Mouse (Mus musculus): ENCODE results near the gene Slc16a8. TPM values are rescaled to one million over a fixed set of nuclear protein-coding genes. Genes with fewer than 3 reads are reported as not detected.

Gene Slc16a8
- total RNA-seq, 2 experiments from 2014 or later = 0.19 to 0.29 TPM

DNA sequence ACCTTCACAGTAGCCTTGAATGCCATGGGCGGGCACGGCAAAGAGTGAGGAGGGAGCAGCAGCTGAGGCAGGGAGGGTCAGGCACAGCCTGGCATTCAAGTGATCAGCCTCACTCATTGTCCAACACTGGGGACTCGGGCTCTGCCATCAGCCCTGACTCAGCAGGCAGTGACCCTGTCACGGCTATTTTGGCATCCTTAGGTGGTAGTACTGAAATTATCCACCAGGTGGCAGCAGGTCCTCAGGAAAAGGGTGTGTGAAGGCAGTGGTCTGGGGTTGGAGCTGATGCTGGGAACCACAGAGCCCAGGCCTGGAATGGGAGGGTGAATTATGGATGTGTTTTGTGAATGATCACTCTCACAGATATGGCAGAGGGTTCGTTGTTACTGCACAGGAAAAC, 29.9 kb downstream of the Slc16a8 start:
- DNase-seq = peak; percentile 85 to 96
- intact Hi-C loops (cut with DNase I) = loop anchor here (5.0 kb wide), 3 partner anchors 243 to 428 kb away; partner anchors contain the start of gene Dmc1

DNA sequence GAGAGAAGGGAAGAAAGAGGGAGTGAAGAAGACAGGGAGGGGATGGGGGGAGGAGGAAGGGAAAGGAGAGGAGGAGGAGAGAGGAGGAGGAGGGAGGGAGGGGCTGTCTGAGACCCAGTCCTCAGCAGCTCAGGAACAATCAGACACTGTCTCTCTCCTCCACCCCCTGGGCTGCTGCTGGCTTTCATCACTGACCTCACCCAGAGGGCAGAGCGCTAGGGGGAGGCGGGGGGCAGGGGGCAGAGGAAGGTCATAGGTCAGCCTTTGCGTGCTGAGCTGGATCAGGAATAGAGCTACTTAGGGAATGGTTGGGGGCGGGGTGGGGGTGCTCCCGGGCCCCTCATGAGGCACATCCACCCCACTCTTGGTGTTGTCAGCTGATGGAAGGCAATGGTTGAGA, 30.9 kb downstream of the Slc16a8 start:
- intact Hi-C loops (cut with DNase I) = loop anchor here (5.0 kb wide), 1 partner anchor 384 kb away; the partner anchor contains the start of gene Dmc1

GRCm38 (mm10) chr15:79219572-79219971, 35.0 kb downstream of the Slc16a8 start:
- intact Hi-C loops (cut with DNase I) = no loop called here
- DNase-seq = no peak

More for the DNA sequence above, 30.9 kb downstream of the Slc16a8 start:
- no peak for DNase-seq

GRCm38 (mm10) chr15:79216191-79216590, 38.4 kb downstream of the Slc16a8 start:
- DNase-seq = no peak
- intact Hi-C loops (cut with DNase I) = no loop called here

DNA sequence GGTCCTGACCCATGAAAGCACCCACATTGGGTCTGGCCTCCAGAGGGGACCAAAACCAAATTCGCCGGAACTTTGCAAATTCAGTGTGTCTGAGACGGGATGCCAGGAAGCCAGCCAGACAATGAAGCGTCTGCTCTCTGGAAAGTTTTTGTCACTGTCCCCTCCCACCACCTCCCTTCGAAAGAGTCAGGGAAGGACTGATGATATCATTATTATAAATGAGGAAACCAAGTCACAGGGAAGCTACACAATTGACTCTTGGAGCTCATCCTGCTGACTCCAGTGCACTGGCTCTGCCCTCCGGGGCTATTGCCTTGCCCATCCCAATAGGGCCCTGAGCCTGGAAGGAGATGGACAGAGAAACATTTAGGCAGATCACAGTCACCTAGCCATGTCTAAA, 41.0 kb downstream of the Slc16a8 start:
- DNase-seq = no peak
- intact Hi-C loops (cut with DNase I) = no loop called here

DNA sequence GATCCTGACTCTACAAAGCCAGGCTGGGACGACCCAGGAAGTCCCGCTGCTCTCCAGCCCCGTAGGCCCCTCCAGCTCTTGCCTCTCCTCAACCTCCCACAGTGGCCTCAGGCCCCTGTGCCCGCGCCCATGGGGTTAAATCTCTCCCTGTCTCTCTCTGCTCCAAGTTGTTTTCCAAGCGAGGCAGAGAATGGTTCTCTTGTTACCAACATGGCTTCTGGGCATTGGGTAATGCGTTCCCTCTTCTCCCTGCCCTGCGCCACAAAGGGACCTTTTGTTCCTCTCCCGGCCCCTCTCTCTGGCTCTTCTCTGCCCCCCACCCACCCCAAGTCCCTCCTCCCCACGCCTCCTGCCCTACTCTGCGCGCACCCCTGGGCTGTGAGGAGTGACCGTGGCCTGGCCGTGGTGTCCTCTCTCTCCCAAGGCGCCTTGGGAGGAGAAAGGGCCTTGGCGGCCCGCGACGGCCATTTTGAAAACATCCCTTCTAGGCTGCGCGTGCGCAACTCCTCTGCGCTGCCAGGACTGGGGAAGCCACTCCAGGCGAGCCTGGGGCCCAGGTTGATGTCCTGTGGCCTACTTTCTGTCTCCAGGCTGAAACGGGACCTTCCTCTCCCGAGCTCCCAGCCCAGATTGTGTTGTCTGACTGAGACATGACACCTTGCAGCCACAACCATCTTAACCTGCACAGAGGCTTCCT, 41.7 kb downstream of the Slc16a8 start:
- intact Hi-C loops (cut with DNase I) = no loop called here

GRCm38 (mm10) chr15:79210357-79210756, 44.2 kb downstream of the Slc16a8 start:
- DNase-seq = no peak
- intact Hi-C loops (cut with DNase I) = no loop called here

More for the DNA sequence above, 41.7 kb downstream of the Slc16a8 start:
- no peak for DNase-seq

GRCm38 (mm10) chr15:79208758-79209439, 45.7 kb downstream of the Slc16a8 start:
- intact Hi-C loops (cut with DNase I) = no loop called here
- peak; percentile 29 for DNase-seq

DNA sequence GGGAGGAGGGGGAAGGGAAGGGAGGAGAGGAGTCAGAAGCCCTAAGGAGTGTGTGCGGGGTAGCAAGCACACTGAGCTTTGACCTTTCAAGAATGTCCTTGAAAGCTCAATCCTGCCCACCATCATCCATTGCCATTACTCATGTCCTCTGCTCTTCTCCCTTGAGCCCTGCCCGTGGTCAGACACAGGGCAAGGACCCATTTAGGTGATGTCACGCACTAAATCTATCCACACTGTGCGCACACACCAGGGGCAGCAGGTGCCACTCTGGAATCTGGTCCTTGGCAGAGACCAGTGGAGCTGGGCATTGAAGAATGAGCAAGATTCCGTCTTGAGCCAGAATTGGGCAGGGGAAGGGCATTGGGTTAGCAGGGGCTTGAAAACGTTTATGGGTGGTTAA, 46.4 kb downstream of the Slc16a8 start:
- no peak for DNase-seq
- intact Hi-C loops (cut with DNase I) = no loop called here

DNA sequence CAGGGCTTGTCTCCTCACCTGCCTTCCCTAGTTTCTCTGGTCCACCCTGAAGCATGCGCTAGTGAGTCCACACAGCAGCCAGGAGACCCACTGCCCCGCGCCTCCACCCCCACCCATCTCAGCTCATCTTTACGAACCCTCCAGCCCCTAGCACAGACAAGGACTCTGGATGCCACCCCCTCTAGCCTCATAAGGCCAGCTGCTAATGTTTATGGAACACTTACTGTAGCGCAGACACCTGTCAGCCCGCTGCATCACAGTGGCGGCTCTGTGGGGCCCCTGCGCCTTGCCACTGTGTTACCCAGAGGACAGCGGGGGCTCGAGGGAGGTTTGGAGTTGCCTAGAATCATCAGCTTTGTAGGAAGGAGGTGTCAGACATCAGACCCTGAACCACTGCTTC, 52.0 kb downstream of the Slc16a8 start:
- DNase-seq = no peak
- intact Hi-C loops (cut with DNase I) = no loop called here

- intact Hi-C loops (cut with DNase I) = no loop called here
- DNase-seq = no peak
Observed at GRCm38 (mm10) chr15:79201491-79202150, 52.9 kb downstream of the Slc16a8 start.

Other genes with a start within 250 kb of the Slc16a8 start
- gene H1f0, start 226.3 kb downstream of the Slc16a8 start, total RNA-seq (2021) = 100 to 1,000 TPM; 104 to 128 TPM
- gene Galr3, start 212.9 kb downstream of the Slc16a8 start, total RNA-seq (2021) = not detected
- gene Ankrd54, start 191.9 kb downstream of the Slc16a8 start, total RNA-seq (2021) = 1 to 10 TPM; 8.7 to 9.4 TPM
- gene Eif3l, start 179.6 kb downstream of the Slc16a8 start, total RNA-seq (2021) = 10 to 100 TPM; 73.8 to 81.1 TPM
- gene Micall1, start 145.9 kb downstream of the Slc16a8 start, total RNA-seq (2021) = 10 to 100 TPM; 61.2 to 64.9 TPM
- 100 to 1,000 TPM; 111 to 116 TPM for gene Polr2f, start 113.8 kb downstream of the Slc16a8 start, total RNA-seq (2021)
- 1 to 10 TPM; 1.3 to 2.7 TPM for gene 1700088E04Rik, start 113.5 kb downstream of the Slc16a8 start, total RNA-seq (2021)
- 1 to 10 TPM; 1.6 to 1.8 TPM for gene Sox10, start 89.5 kb downstream of the Slc16a8 start, total RNA-seq (2021)
- gene Pick1, start 25.6 kb downstream of the Slc16a8 start, total RNA-seq (2021) = 10 to 100 TPM; 22.4 to 23.2 TPM
- under 1 TPM; 0.76 to 0.98 TPM for gene Gm49486, start 25.4 kb downstream of the Slc16a8 start, total RNA-seq (2021)
- under 1 TPM; 0.45 to 0.49 TPM for gene Baiap2l2, start 30.8 kb upstream of the Slc16a8 start, total RNA-seq (2021)
- 10 to 100 TPM; 10.4 to 10.6 TPM for gene Pla2g6, start 73.6 kb upstream of the Slc16a8 start, total RNA-seq (2021)
- 1 to 10 TPM; 6.2 to 6.9 TPM for gene Maff, start 91.9 kb upstream of the Slc16a8 start, total RNA-seq (2021)
- 10 to 100 TPM; 52.8 to 55.6 TPM for gene Tmem184b, start 148.8 kb upstream of the Slc16a8 start, total RNA-seq (2021)
- 10 to 100 TPM; 62.3 to 67.3 TPM for gene Csnk1e, start 200.8 kb upstream of the Slc16a8 start, total RNA-seq (2021)